ENCODE assay signal across 8 mouse cellular contexts in genomic region chr5:114922998-114923473, GRCm38 (mm10). TPM values are rescaled to one million over a fixed set of nuclear protein-coding genes. Genes with fewer than 3 reads are reported as not detected.
DNase-seq lines count a peak whose midpoint lies in the region; ATAC-seq and TF ChIP-seq lines count a peak whose summit lies in the region.

Gene Oasl1 (plus strand): TSS chr5:114923240.

- no peak within 1 kb of the TSS for H3K4me2 ChIP-seq in forebrain, embryonic 11.5 days (ENCODE audit: low read depth, low read length, severe bottlenecking)
- H3K4me2 ChIP-seq in kidney, postnatal 0 days (ENCODE audit: low read length) = peak within 1 kb of the TSS; percentile 68

- DNase-seq in forebrain, embryonic 10.5 days (ENCODE audit: extremely low spot score, low spot score) = no peak
- no peak for DNase-seq in forebrain, embryonic 11.5 days (ENCODE audit: low spot score)
- peak; percentile 57 to 69 for DNase-seq in heart, adult 9 months (ENCODE audit: low spot score in 2 of 2)
- peak; percentile 77 for DNase-seq in kidney, postnatal 0 days (ENCODE audit: low spot score)
- DNase-seq in lung, postnatal 36 days = peak; percentile 72
- DNase-seq in spleen, postnatal 4 days (ENCODE audit: low spot score in 2 of 2) = peak; percentile 52 to 82
- no peak for DNase-seq in right cerebral cortex, postnatal 10 days (ENCODE audit: low spot score in 2 of 2)

- no peak within 1 kb of the TSS for H3K9ac ChIP-seq in forebrain, embryonic 11.5 days (ENCODE audit: low read length)
- H3K9ac ChIP-seq in kidney, postnatal 0 days (ENCODE audit: low read depth, low read length) = peak within 1 kb of the TSS; percentile 55; the same call in 1 of the 2 replicates

- no peaks in the 10 kb centered on the region for H3K27me3 ChIP-seq in forebrain, embryonic 10.5 days (ENCODE audit: poor library complexity, severe bottlenecking)
- H3K27me3 ChIP-seq in forebrain, embryonic 11.5 days (ENCODE audit: control insufficient read depth, insufficient read depth, low read length) = no peaks in the 10 kb centered on the region
- H3K27me3 ChIP-seq in kidney, postnatal 0 days (ENCODE audit: insufficient read depth, low read length) = no peaks in the 10 kb centered on the region

- no peak within 1 kb of the TSS for H3K4me3 ChIP-seq in forebrain, embryonic 10.5 days
- no peak within 1 kb of the TSS for H3K4me3 ChIP-seq in forebrain, embryonic 11.5 days (ENCODE audit: low read depth, low read length)
- H3K4me3 ChIP-seq in bone marrow, adult 2 months (replicated peaks; ENCODE audit: control insufficient read depth, low read depth, low read length) = peak within 1 kb of the TSS; percentile 75
- peak within 1 kb of the TSS; percentile 38 for H3K4me3 ChIP-seq in kidney, postnatal 0 days (replicated peaks; ENCODE audit: low read depth, low read length)

- TF ChIP-seq CTCF in bone marrow, adult 2 months (IDR thresholded peaks at IDR 0.05; ENCODE audit: control insufficient read depth, insufficient read depth, low read length) = no peak
- no peak for TF ChIP-seq CTCF in kidney, postnatal 0 days (IDR thresholded peaks at IDR 0.05; ENCODE audit: low read depth)

- no peaks in the 10 kb centered on the region for H3K36me3 ChIP-seq in forebrain, embryonic 10.5 days (replicated peaks)
- no peaks in the 10 kb centered on the region for H3K36me3 ChIP-seq in forebrain, embryonic 11.5 days (ENCODE audit: control insufficient read depth, insufficient read depth, low read length)
- no peaks in the 10 kb centered on the region for H3K36me3 ChIP-seq in kidney, postnatal 0 days (ENCODE audit: insufficient read depth, low read length)

- H3K27ac ChIP-seq in forebrain, embryonic 10.5 days = 0 out of 2 replicates have a peak within 1 kb of the TSS, but pooled peaks have one; percentile 11
- no peak within 1 kb of the TSS for H3K27ac ChIP-seq in forebrain, embryonic 11.5 days (ENCODE audit: low read depth, low read length)
- peak within 1 kb of the TSS; percentile 74 for H3K27ac ChIP-seq in bone marrow, adult 2 months (ENCODE audit: control insufficient read depth, insufficient read depth, low read depth, low read length, poor library complexity)
- peak within 1 kb of the TSS; percentile 58; the same call in 1 of the 2 replicates for H3K27ac ChIP-seq in kidney, postnatal 0 days

- peaks cover 9% of the 10 kb centered on the region; the same call in 1 of the 2 replicates for H3K4me1 ChIP-seq in forebrain, embryonic 10.5 days
- H3K4me1 ChIP-seq in forebrain, embryonic 11.5 days (replicated peaks; ENCODE audit: control insufficient read depth, insufficient read depth, low read length) = no peaks in the 10 kb centered on the region
- H3K4me1 ChIP-seq in bone marrow, adult 2 months (ENCODE audit: control insufficient read depth, insufficient read depth, low read length) = peaks cover 1% of the 10 kb centered on the region; the same call in 1 of the 2 replicates
- 0 out of 2 replicates have a peak, but pooled peaks cover 7% of the 10 kb centered on the region for H3K4me1 ChIP-seq in kidney, postnatal 0 days (replicated peaks; ENCODE audit: insufficient read depth, low read length)

- peak; percentile 35; the same call in 1 of the 2 replicates for TF ChIP-seq POLR2A in bone marrow, adult 2 months (IDR thresholded peaks at IDR 0.05; ENCODE audit: borderline replicate concordance, control insufficient read depth, low read depth, low read length)

- 75% methylated on average over 15 of the region's 15 CpGs for WGBS in forebrain, embryonic 10.5 days
- 70% methylated on average over 15 of the region's 15 CpGs for WGBS in forebrain, embryonic 11.5 days
- WGBS in bone marrow, adult 2 months = 4% methylated on average over 15 of the region's 15 CpGs
- WGBS in kidney, postnatal 0 days = 12% methylated on average over 15 of the region's 15 CpGs

- no peaks in the 10 kb centered on the region for H3K9me3 ChIP-seq in forebrain, embryonic 10.5 days
- no peaks in the 10 kb centered on the region for H3K9me3 ChIP-seq in forebrain, embryonic 11.5 days (ENCODE audit: control insufficient read depth, low read length)
- 0 out of 2 replicates have a peak, but pooled peaks cover 4% of the 10 kb centered on the region for H3K9me3 ChIP-seq in kidney, postnatal 0 days (replicated peaks; ENCODE audit: low read length)

- no peak for ATAC-seq in forebrain, embryonic 11.5 days (replicated peaks; ENCODE audit: low FRiP score)
- peak; percentile 66; the same call in 1 of the 2 replicates for ATAC-seq in kidney, postnatal 0 days (replicated peaks; ENCODE audit: low FRiP score, low read depth)

RNA-seq across cellular contexts. Expression of gene Oasl1, which starts in this region (rescaled TPM):
- polyA plus RNA-seq in forebrain, embryonic 10.5 days (2016; fragmentation: Nextera tagmentation; extraction: Ambion mirVana) = not detected in 2 replicates
- polyA plus RNA-seq in forebrain, embryonic 11.5 days (2014; fragmentation: Nextera tagmentation; extraction: Ambion mirVana) = 0.20 TPM in 1 of 2 replicates, not detected in the other
- polyA plus RNA-seq in bone marrow, adult 2 months (2011; ENCODE audit: insufficient read depth, insufficient read length, low replicate concordance, missing spikeins) = 8.7 and 13.5 TPM in 2 replicates
- 3.1 and 3.2 TPM in 2 replicates for polyA plus RNA-seq in kidney, postnatal 0 days (2015; fragmentation: Nextera tagmentation; extraction: Ambion mirVana)

Comparison
In these comparisons a context has a peak if more than half of its experiments do, and no peak if none do; other contexts are left out.
1. DNase-seq: peak in heart, adult 9 months (2 of 2), kidney, postnatal 0 days (single experiment), lung, postnatal 36 days (single experiment) and spleen, postnatal 4 days (2 of 2); none in forebrain, embryonic 10.5 days (single experiment), forebrain, embryonic 11.5 days (single experiment) and right cerebral cortex, postnatal 10 days (0 of 2).
2. H3K4me3 ChIP-seq: peak in bone marrow, adult 2 months (single experiment) and kidney, postnatal 0 days (single experiment); none in forebrain, embryonic 10.5 days (single experiment) and forebrain, embryonic 11.5 days (single experiment).